Mouse (Mus musculus) naive thymus-derived CD4-positive, alpha-beta T cell, adult 2 months (primary cell): Measurements from ENCODE around the gene Fzd5.

Source experiments
- DNase-seq: peaks from one replicate; pipeline ENCODE4 v3.0.0-alpha.2; 2011; ENCODE audit warnings: low read depth

Fzd5 gene

GRCm38 (mm10) chr1:64737502-64738179 is at the start of gene Fzd5:
TSS of gene Fzd5 (minus strand) at chr1:64737751.
- peak; percentile 81 for DNase-seq

GRCm38 (mm10) chr1:64779863-64780262 is 42.3 kb upstream of the Fzd5 start:
- no peak for DNase-seq

GRCm38 (mm10) chr1:64779415-64779814 is 41.9 kb upstream of the Fzd5 start:
- no peak for DNase-seq

GRCm38 (mm10) chr1:64773305-64773704 is 35.8 kb upstream of the Fzd5 start:
- no peak for DNase-seq

- DNase-seq, result no peak
Observed at GRCm38 (mm10) chr1:64770169-64770568, 32.6 kb upstream of the Fzd5 start.

- DNase-seq, result no peak
Observed at GRCm38 (mm10) chr1:64761646-64762045, 24.1 kb upstream of the Fzd5 start.

- DNase-seq, result no peak
Observed at GRCm38 (mm10) chr1:64757766-64758165, 20.2 kb upstream of the Fzd5 start.

GRCm38 (mm10) chr1:64757254-64757653 is 19.7 kb upstream of the Fzd5 start:
- DNase-seq, result no peak

GRCm38 (mm10) chr1:64756640-64757030 is 19.1 kb upstream of the Fzd5 start:
- peak; percentile 31 for DNase-seq

- no peak for DNase-seq
Observed at GRCm38 (mm10) chr1:64755971-64756639, 18.6 kb upstream of the Fzd5 start.

GRCm38 (mm10) chr1:64754658-64755057 is 17.1 kb upstream of the Fzd5 start:
- no peak for DNase-seq

GRCm38 (mm10) chr1:64753668-64754067 is 16.1 kb upstream of the Fzd5 start:
- no peak for DNase-seq

GRCm38 (mm10) chr1:64753109-64753508 is 15.6 kb upstream of the Fzd5 start:
- no peak for DNase-seq

- no peak for DNase-seq
Observed at GRCm38 (mm10) chr1:64744616-64745015, 7.1 kb upstream of the Fzd5 start.

- no peak for DNase-seq
Observed at GRCm38 (mm10) chr1:64742741-64743408, 5.3 kb upstream of the Fzd5 start.

- peak; percentile 59 for DNase-seq
Observed at GRCm38 (mm10) chr1:64738661-64739082, 1.1 kb upstream of the Fzd5 start.

- DNase-seq, result no peak
Observed at GRCm38 (mm10) chr1:64738180-64738555, 617 bp upstream of the Fzd5 start.

GRCm38 (mm10) chr1:64736681-64737501 is 660 bp downstream of the Fzd5 start:
- no peak for DNase-seq

- DNase-seq, result peak; percentile 68
Observed at GRCm38 (mm10) chr1:64735781-64736680, 1.5 kb downstream of the Fzd5 start.

GRCm38 (mm10) chr1:64734771-64735750 is 2.5 kb downstream of the Fzd5 start:
- DNase-seq, result no peak
